Mouse (Mus musculus) hindbrain, postnatal 0 days (tissue): ENCODE results near the gene Pitpnm2. TPM values are rescaled to one million over a fixed set of nuclear protein-coding genes. Genes with fewer than 3 reads are reported as not detected.
A peak's percentile ranks its signal among the peaks of the same experiment; 100 is the strongest.

Experiments
- ATAC-seq: fragments of 200-750 bp; cut with Nextera tagmentation; 2 replicates; pipeline ENCODE4 v1.8.0; 2017; ENCODE audit warnings: mild to moderate bottlenecking, moderate TSS enrichment, moderate library complexity
- DNase-seq: peaks from one replicate; pipeline ENCODE4 v3.0.0-alpha.2; 2015; ENCODE audit warnings: low spot score
- H3K27ac ChIP-seq: fragments of 300-500 bp; sonication (generic); 2 replicates; pipeline ENCODE4 v1.5.1; 2014; ENCODE audit warnings: mild to moderate bottlenecking
- H3K27me3 ChIP-seq: fragments of 300-500 bp; sonication (generic); 2 replicates; pipeline ENCODE4 v1.6.1; 2014; ENCODE audit warnings: low read length, mixed read lengths; ENCODE audit not compliant: insufficient read depth
- H3K36me3 ChIP-seq: fragments of 300-500 bp; sonication (generic); 2 replicates; pipeline ENCODE4 v1.6.1; 2014; ENCODE audit warnings: low read length, mixed read lengths; ENCODE audit not compliant: insufficient read depth
- H3K4me1 ChIP-seq: fragments of 300-500 bp; sonication (generic); 2 replicates; pipeline ENCODE4 v1.6.1; 2014; ENCODE audit warnings: antibody characterized with exemption, low read length, mixed read lengths; ENCODE audit not compliant: insufficient read depth
- H3K4me2 ChIP-seq: fragments of 300-500 bp; sonication (generic); 2 replicates; pipeline ENCODE4 v1.6.1; 2014; ENCODE audit warnings: low read depth, mild to moderate bottlenecking, low read length, moderate library complexity, mixed read lengths
- H3K4me3 ChIP-seq: fragments of 300-500 bp; sonication (generic); 2 replicates; pipeline ENCODE4 v1.5.1; 2014; ENCODE audit warnings: low read length
- H3K9ac ChIP-seq: fragments of 300-500 bp; sonication (generic); replicated peaks from 2 replicates; pipeline ENCODE4 v1.6.1; 2014; ENCODE audit warnings: mild to moderate bottlenecking, low read length, moderate library complexity, mixed read lengths
- H3K9me3 ChIP-seq: fragments of 300-500 bp; sonication (generic); 2 replicates; pipeline ENCODE4 v1.6.1; 2016; ENCODE audit warnings: low read length, mixed read lengths
- CTCF ChIP-seq: IDR thresholded peaks from 2 replicates; pipeline ENCODE4 v1.5.1; 2016; ENCODE audit warnings: antibody characterized with exemption, control low read depth, low read depth
- WGBS: fragments of 180-500 bp; shearing (Covaris S2); extraction: QIAGEN DNeasy Blood & Tissue Kit; methylation state at CpG from one replicate; pipeline ENCODE4 v1.1.7; 2014; 5-methylcytosine and 5-hydroxymethylcytosine counted together
- polyA plus RNA-seq: library from polyadenylated mRNA; unstranded; fragments of >200 nt; fragmentation: Nextera tagmentation; extraction: Ambion mirVana; gene quantifications from 2 replicates; pipeline ENCODE4 v1.2.1, GENCODE M21; 2015
- total RNA-seq: library from RNA; depleted of rRNA; stranded (reverse); fragments of >200 nt; gene quantifications from 2 replicates; pipeline ENCODE4 v1.2.3, GENCODE M21; 2014

Pitpnm2 gene
- total and polyA plus RNA-seq, 2 experiments from 2014 or later: 7.6 to 43.9 TPM

DNA sequence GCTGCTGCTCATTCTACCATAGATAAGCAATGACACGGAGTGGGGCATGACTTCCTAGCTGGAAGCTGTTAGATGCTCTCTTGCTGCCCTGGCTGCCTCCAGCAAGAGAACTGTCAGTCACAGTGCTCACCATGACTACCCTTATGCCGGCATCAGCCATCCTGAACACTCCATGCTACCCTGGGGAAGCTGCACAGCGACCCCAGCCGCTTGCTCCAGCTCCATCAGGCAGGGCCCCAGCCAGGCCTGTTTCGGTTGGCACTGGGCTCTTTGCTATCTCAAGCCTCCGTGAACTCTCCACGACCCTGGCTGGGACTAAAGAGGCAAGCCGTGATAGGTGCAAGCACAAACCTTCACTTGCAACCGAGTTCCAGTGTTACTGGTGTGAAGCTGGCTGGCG is 87.7 kb downstream of the Pitpnm2 start:
- no peak overlapping the region for H3K4me3 ChIP-seq
- peak; percentile 28; the same call in 1 of the 2 replicates for TF ChIP-seq CTCF
- peaks cover 30% of the 10 kb centered on the region for H3K4me1 ChIP-seq
- no peak overlapping the region for H3K4me2 ChIP-seq
- H3K27me3 ChIP-seq: no peaks in the 10 kb centered on the region
- 0 out of 2 replicates have a peak overlapping the region, but pooled peaks have one; percentile 1 for H3K27ac ChIP-seq
- H3K36me3 ChIP-seq: no peaks in the 10 kb centered on the region
- H3K9ac ChIP-seq: no peak overlapping the region
- DNase-seq (peak; percentile 73), ATAC-seq (peak; percentile 82)
- H3K9me3 ChIP-seq: no peaks in the 10 kb centered on the region
- 26% methylated on average over 10 of the region's 10 CpGs for WGBS

DNA sequence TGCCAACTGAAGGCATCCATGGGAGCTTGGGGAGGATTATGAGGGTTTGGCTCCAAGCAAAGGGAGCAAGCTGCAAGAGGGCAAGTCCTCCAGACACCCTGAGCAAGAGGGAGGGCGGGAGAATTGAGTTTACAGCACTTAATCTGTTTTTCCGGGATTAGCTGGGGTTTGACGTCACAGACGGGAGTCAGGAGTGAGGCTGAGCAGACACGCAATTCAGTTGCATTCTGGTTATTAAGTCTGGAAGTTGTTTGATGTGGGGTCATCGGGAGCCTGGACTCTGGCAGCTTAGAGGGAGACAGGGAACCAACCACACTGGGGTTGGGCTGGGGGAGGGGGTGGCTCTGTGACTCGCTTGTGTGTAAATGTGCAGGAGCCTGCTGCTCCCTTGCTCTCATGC is 90.1 kb downstream of the Pitpnm2 start:
- Histone ChIP-seq H3K9me3 (no peaks in the 10 kb centered on the region), H3K9ac (no peak overlapping the region), H3K4me3 (no peak overlapping the region), H3K27ac (no peak overlapping the region), H3K27me3 (no peaks in the 10 kb centered on the region), H3K4me1 (peaks cover 12% of the 10 kb centered on the region; the same call in 1 of the 2 replicates), H3K4me2 (no peak overlapping the region), H3K36me3 (no peaks in the 10 kb centered on the region)
- no peak for ATAC-seq
- no peak for DNase-seq
- no peak for TF ChIP-seq CTCF
- WGBS: 55% methylated on average over 7 of the region's 7 CpGs

DNA sequence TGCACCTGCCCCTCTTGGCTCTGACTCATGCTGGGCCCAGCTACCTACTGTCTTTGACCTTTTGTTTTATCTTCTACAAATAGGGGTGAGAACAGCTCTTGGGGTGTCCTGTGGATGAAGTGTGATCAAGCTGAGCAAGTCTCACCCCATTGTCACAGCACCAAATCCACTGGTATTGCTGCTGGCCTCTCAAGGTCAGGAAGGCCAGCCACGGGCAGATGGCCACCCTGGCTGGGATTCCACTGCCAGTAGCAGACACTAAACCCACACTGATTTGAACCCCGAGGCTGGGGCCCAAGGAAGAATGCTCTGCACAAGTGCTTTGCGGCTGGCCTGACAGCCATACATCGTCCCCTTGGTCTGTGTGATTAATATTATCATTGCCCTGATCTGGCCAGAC is 91.3 kb downstream of the Pitpnm2 start:
- no peak for TF ChIP-seq CTCF
- 64% methylated on average over 4 of the region's 4 CpGs for WGBS
- no peak overlapping the region for H3K9ac ChIP-seq
- H3K27ac ChIP-seq: no peak overlapping the region
- H3K4me1 ChIP-seq: peaks cover 7% of the 10 kb centered on the region; the same call in 1 of the 2 replicates
- no peak for ATAC-seq
- peaks cover 2% of the 10 kb centered on the region; the same call in 1 of the 2 replicates for H3K36me3 ChIP-seq
- no peak overlapping the region for H3K4me3 ChIP-seq
- no peak overlapping the region for H3K4me2 ChIP-seq
- no peak for DNase-seq
- H3K27me3 ChIP-seq: no peaks in the 10 kb centered on the region
- no peaks in the 10 kb centered on the region for H3K9me3 ChIP-seq

GRCm38 (mm10) chr5:124155943-124156342 is 93.6 kb downstream of the Pitpnm2 start:
- H3K9me3 ChIP-seq: no peaks in the 10 kb centered on the region
- H3K4me3 ChIP-seq: no peak overlapping the region
- DNase-seq: no peak
- H3K27me3 ChIP-seq: no peaks in the 10 kb centered on the region
- TF ChIP-seq CTCF: no peak
- H3K36me3 ChIP-seq: peaks cover 9% of the 10 kb centered on the region; the same call in 1 of the 2 replicates
- H3K9ac ChIP-seq: no peak overlapping the region
- ATAC-seq: no peak
- H3K4me2 ChIP-seq: no peak overlapping the region
- no peak overlapping the region for H3K27ac ChIP-seq
- no peaks in the 10 kb centered on the region for H3K4me1 ChIP-seq
- WGBS: 76% methylated on average over 5 of the region's 5 CpGs

- H3K4me3 ChIP-seq: no peak overlapping the region
- H3K4me1 ChIP-seq: no peaks in the 10 kb centered on the region
- 90% methylated on average over 4 of the region's 4 CpGs for WGBS
- H3K9ac ChIP-seq: no peak overlapping the region
- no peak overlapping the region for H3K27ac ChIP-seq
- peaks cover 16% of the 10 kb centered on the region for H3K36me3 ChIP-seq
- no peak overlapping the region for H3K4me2 ChIP-seq
- ATAC-seq: no peak
- no peak for DNase-seq
- no peaks in the 10 kb centered on the region for H3K9me3 ChIP-seq
- H3K27me3 ChIP-seq: no peaks in the 10 kb centered on the region
- no peak for TF ChIP-seq CTCF
Measured at GRCm38 (mm10) chr5:124152734-124153133, 96.8 kb downstream of the Pitpnm2 start.

DNA sequence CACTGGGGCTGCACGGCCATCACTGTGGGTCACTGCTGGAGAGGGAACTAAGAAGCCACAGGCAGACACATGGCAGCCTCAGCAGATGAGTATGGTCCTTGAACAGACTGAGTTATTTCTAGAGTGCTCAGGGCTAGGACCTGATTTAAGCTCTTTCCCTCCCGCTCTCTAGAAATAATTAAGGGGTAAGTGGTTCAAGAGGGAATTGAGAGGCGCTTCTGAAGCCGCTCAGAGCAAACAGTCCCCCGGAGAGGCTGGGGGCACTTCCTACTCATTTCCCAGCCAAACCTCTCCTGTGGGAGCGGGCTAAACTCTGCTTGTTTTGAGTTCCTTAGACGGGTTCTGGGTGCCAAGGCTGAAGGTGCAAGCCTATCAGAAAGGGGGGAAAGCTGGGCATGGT is 98.7 kb downstream of the Pitpnm2 start:
- WGBS: 78% methylated on average over 7 of the region's 7 CpGs
- Histone ChIP-seq H3K4me1 (no peaks in the 10 kb centered on the region), H3K9ac (no peak overlapping the region), H3K4me3 (no peak overlapping the region), H3K4me2 (no peak overlapping the region), H3K9me3 (no peaks in the 10 kb centered on the region), H3K36me3 (peaks cover 16% of the 10 kb centered on the region), H3K27me3 (no peaks in the 10 kb centered on the region), H3K27ac (no peak overlapping the region)
- no peak for ATAC-seq
- TF ChIP-seq CTCF: no peak
- DNase-seq: no peak

DNA sequence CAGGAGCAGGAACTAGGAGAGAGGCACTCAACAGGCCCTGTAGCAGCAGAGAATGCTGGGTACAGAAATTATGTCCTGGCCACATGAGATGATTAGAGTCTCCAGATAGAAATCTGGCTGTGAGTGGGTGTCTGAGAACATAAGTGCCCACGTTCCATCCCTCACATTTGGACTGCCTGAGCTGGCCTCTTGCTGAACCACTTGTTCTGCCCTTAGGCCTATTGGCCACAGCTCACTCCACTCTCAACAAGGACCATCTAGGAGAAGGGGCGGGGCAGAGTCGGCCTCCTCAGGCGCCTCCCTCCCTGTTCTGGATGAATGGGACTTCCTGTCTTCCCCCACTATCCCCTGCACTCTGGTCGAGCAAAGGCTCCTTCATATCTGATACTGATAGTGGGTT is 100.5 kb downstream of the Pitpnm2 start:
- Histone ChIP-seq H3K9ac (no peak overlapping the region), H3K4me3 (no peak overlapping the region), H3K27me3 (no peaks in the 10 kb centered on the region), H3K4me1 (no peaks in the 10 kb centered on the region), H3K36me3 (peaks cover 20% of the 10 kb centered on the region), H3K4me2 (no peak overlapping the region), H3K27ac (no peak overlapping the region), H3K9me3 (no peaks in the 10 kb centered on the region)
- DNase-seq: no peak
- WGBS: 65% methylated on average over 5 of the region's 5 CpGs
- TF ChIP-seq CTCF: no peak
- ATAC-seq: no peak
